Mouse (Mus musculus) kidney, adult 2 months (tissue): ENCODE measurements at regions not wholly inside any gene's neighbourhood (a gene's known extent, or its start where the extent isn't known, plus 50 kb on each side); places are given as distances from the start of the nearest gene placed in this dataset.

ENCODE experiments used
- CTCF ChIP-seq: fragments of 200-500 bp; conservative IDR thresholded peaks from 2 replicates; pipeline ENCODE4 v1.5.1; 2011; ENCODE audit warnings: low read depth, mild to moderate bottlenecking, control low read depth, low read length, moderate library complexity, mixed read lengths; ENCODE audit not compliant: insufficient read depth, insufficient read length
- POLR2A ChIP-seq: fragments of 200-500 bp; IDR thresholded peaks from one replicate; pipeline ENCODE4 v1.6.1; 2011; ENCODE audit warnings: low read depth, low read length, control low read depth

DNA sequence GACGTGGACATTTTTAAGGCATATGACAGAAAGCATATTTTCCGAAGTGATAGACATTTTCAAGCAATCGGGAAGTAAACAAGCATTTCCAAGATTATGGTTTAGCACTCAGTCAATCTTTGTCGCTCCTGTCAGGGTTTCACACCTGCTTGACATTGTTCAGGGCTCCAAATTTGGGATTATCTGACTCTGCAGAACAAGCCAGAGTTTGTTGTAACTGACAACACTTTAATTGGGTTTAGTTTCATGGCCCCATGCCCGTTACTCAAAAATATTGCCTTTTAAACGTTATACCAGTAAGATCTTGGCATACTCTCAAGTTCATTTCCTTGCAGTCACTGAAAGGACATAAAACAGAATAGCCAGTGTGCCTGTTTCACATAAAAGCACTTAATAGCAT lies 454.6 kb downstream of the Slitrk1 start:
- TF ChIP-seq CTCF, result no peak
- TF ChIP-seq POLR2A, result no peak
